Mouse (Mus musculus): ENCODE results near the gene Igsf21. TPM values are rescaled to one million over a fixed set of nuclear protein-coding genes. Genes with fewer than 3 reads are reported as not detected.

The Igsf21 gene
- polyA plus RNA-seq, 1 experiment from 2014 or later = 8.1 TPM

DNA sequence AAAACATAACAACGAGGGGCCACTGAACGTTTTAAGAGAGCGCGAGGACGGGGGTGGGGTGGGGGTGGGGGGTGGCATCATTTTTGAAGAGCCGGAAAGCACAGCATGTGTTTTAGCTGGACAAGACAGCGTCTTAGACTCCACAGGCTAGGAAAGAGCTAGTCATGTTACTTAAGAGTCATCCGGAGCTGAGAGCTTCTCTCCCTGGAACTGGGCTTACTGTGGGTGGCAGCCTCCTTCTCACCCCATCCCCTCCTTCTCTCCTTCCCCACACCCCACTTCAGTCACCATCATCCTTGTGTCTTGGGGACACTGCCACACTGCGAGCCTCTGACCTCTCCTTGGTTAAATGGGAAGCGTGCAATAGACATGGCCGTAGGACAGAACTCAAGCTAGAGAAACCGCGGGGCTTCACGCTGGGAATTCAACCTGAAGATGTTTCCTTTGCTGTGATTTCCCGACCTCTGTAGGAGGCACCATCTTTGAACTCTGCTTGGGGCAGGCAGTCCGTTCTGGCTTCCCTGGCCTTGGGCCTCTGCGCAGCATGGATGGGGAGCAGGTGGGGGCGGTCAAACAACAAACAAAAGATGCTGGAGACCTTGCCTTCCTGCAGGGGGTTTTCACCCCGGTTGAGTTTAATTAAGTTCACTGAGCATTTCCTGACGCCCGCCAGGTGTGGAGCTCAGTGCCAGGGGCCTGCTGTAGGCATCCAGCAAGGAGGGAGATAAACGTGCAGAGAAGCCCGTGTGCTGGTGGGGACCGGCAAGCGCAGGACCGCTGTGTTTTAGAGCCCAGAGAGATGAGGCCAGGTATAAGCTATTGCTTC is 207.8 kb downstream of the Igsf21 start:
- Histone ChIP-seq H3K27me3 (ENCODE audit: control insufficient read depth, insufficient read depth, low read length) (peaks cover 4% of the 10 kb centered on the region), H3K4me2 (replicated peaks; ENCODE audit: low read depth, low read length) (no peak overlapping the region), H3K4me1 (replicated peaks; ENCODE audit: control insufficient read depth, insufficient read depth, low read length) (peaks cover 9% of the 10 kb centered on the region), H3K9ac (ENCODE audit: low read depth, low read length) (no peak overlapping the region), H3K27ac (ENCODE audit: low read depth, low read length) (no peak overlapping the region), H3K9me3 (ENCODE audit: control insufficient read depth, low read length) (peaks cover 4% of the 10 kb centered on the region; the same call in 1 of the 2 replicates), H3K4me3 (ENCODE audit: low read depth, low read length) (no peak overlapping the region), H3K36me3 (ENCODE audit: control insufficient read depth, insufficient read depth, low read length) (no peaks in the 10 kb centered on the region)
- peak; percentile 39 for DNase-seq (ENCODE audit: low spot score)
- ATAC-seq (ENCODE audit: low FRiP score) = no peak
- WGBS = 5% methylated on average over 26 of the region's 26 CpGs

DNA sequence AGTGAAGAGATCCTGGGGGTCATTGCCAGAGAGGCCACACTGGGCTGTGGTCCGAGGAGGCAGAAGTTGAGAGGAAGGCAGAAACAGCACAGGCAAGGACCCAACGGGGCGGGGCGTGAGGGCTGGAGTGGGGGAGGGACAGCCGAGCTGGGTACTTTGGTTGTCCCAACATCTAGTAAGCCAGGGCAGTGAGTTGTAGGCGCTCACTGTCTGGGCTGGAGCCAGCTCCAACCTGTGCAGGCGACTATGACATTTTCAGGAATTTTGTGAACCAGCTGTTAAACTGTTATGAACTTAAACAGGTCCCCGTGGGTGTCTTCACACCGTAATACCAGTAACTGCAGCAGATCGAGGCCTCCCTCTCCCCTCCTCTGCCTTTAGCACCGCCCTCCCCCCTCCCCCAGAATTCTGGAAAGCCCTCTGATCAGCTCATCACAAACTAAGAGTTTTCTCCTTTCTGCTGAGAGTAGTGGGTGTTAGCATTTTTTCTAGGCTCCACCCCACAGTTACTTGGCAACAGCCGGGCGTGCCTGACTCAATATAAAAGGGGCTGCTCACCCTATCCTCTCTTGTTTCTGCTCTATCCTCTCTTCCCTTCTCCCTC is 208.7 kb downstream of the Igsf21 start:
- peaks cover 4% of the 10 kb centered on the region; the same call in 1 of the 2 replicates for H3K9me3 ChIP-seq (ENCODE audit: control insufficient read depth, low read length)
- H3K4me1 ChIP-seq (replicated peaks; ENCODE audit: control insufficient read depth, insufficient read depth, low read length) = peaks cover 9% of the 10 kb centered on the region
- H3K27me3 ChIP-seq (ENCODE audit: control insufficient read depth, insufficient read depth, low read length) = peaks cover 4% of the 10 kb centered on the region
- H3K27ac ChIP-seq (ENCODE audit: low read depth, low read length) = no peak overlapping the region
- ATAC-seq (ENCODE audit: low FRiP score) (peak; percentile 67), DNase-seq (ENCODE audit: low spot score) (peak; percentile 44)
- no peak overlapping the region for H3K9ac ChIP-seq (ENCODE audit: low read depth, low read length)
- no peaks in the 10 kb centered on the region for H3K36me3 ChIP-seq (ENCODE audit: control insufficient read depth, insufficient read depth, low read length)
- H3K4me2 ChIP-seq (replicated peaks; ENCODE audit: low read depth, low read length) = no peak overlapping the region
- 2% methylated on average over 13 of the region's 13 CpGs for WGBS
- no peak overlapping the region for H3K4me3 ChIP-seq (ENCODE audit: low read depth, low read length)

DNA sequence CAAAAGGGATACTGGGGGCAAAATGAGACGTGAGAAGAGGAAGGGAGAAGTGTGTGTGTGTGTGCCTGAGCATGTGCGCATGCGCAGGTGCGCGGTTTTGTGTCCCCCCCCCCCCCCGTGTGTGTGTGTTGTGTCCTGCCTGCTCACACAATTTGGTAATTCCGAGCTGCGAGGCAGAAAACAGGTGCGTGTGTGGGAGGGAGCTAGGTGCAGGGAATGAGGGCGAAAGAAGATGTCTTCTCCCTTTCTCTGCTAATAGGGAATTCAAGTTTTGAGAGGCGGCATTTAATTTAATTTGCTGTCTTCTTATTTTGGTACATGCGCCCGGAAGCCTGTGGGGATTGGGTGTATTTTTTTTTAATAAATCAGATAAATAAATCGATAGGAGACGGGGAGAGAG is 211.4 kb downstream of the Igsf21 start:
- no peaks in the 10 kb centered on the region for H3K36me3 ChIP-seq (ENCODE audit: control insufficient read depth, insufficient read depth, low read length)
- H3K27me3 ChIP-seq (ENCODE audit: control insufficient read depth, insufficient read depth, low read length) = peaks cover 4% of the 10 kb centered on the region
- H3K9ac ChIP-seq (ENCODE audit: low read depth, low read length) = no peak overlapping the region
- no peak for DNase-seq (ENCODE audit: low spot score)
- 74% methylated on average over 15 of the region's 15 CpGs for WGBS
- no peaks in the 10 kb centered on the region; the same call in 1 of the 2 replicates for H3K9me3 ChIP-seq (ENCODE audit: control insufficient read depth, low read length)
- H3K4me1 ChIP-seq (replicated peaks; ENCODE audit: control insufficient read depth, insufficient read depth, low read length) = peaks cover 9% of the 10 kb centered on the region
- no peak overlapping the region for H3K27ac ChIP-seq (ENCODE audit: low read depth, low read length)
- H3K4me3 ChIP-seq (ENCODE audit: low read depth, low read length) = no peak overlapping the region
- ATAC-seq (ENCODE audit: low FRiP score) = no peak
- no peak overlapping the region for H3K4me2 ChIP-seq (replicated peaks; ENCODE audit: low read depth, low read length)

DNA sequence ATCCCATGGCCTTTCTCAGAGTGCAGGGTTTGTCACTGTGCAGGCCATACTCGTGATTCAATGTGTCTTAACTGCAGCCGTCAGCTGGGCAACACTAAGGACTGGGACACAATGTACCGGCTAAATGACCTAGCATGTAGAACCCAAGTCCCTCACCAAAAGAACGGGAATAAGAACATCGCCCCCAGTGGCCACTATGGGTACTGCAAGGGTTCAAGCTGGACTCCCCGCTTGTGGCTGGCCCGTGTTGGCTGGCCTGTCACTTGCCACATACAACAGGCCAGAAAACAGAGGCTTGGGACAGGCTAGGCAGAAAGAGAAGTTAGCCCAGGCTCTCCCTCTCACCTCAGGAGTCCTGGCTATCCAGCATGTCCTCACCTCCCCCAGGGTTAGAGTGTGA is 213.2 kb downstream of the Igsf21 start:
- Histone ChIP-seq H3K36me3 (ENCODE audit: control insufficient read depth, insufficient read depth, low read length) (no peaks in the 10 kb centered on the region), H3K27me3 (ENCODE audit: control insufficient read depth, insufficient read depth, low read length) (peaks cover 4% of the 10 kb centered on the region), H3K27ac (ENCODE audit: low read depth, low read length) (no peak overlapping the region), H3K4me2 (replicated peaks; ENCODE audit: low read depth, low read length) (no peak overlapping the region), H3K4me1 (replicated peaks; ENCODE audit: control insufficient read depth, insufficient read depth, low read length) (peaks cover under 1% of the 10 kb centered on the region; the same call in 1 of the 2 replicates), H3K9ac (ENCODE audit: low read depth, low read length) (no peak overlapping the region), H3K9me3 (ENCODE audit: control insufficient read depth, low read length) (no peaks in the 10 kb centered on the region), H3K4me3 (ENCODE audit: low read depth, low read length) (no peak overlapping the region)
- peak; percentile 81 for DNase-seq (ENCODE audit: low spot score)
- 47% methylated on average over 7 of the region's 7 CpGs for WGBS
- ATAC-seq (ENCODE audit: low FRiP score) = no peak

DNA sequence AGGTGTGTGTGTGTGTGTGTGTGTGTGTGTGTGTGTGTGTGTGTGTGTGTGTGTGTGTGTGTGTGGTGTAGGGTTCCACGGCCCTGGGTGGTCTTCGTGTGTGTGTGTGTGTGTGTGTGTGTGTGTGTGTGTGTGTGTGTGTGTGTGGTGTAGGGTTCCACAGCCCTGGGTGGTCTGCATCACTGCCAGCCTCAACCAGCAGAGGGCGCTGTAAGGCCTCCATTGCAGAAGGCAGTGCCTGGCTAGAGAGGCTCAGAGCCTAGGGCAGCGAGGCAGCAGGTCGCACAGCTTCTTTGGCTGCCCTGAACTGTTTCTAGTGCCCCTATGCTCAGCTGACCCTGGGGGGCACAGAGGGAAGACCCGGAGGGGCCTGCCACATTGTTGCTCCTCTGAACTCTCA is 216.2 kb downstream of the Igsf21 start:
- H3K9me3 ChIP-seq (ENCODE audit: control insufficient read depth, low read length) = no peaks in the 10 kb centered on the region
- no peak overlapping the region for H3K9ac ChIP-seq (ENCODE audit: low read depth, low read length)
- DNase-seq (ENCODE audit: low spot score) = peak; percentile 81
- H3K36me3 ChIP-seq (ENCODE audit: control insufficient read depth, insufficient read depth, low read length) = no peaks in the 10 kb centered on the region
- 20% methylated on average over 4 of the region's 6 CpGs for WGBS
- H3K27ac ChIP-seq (ENCODE audit: low read depth, low read length) = peak overlapping the region; percentile 83
- peak; percentile 51; the same call in 1 of the 2 replicates for ATAC-seq (ENCODE audit: low FRiP score)
- no peaks in the 10 kb centered on the region; the same call in 1 of the 2 replicates for H3K27me3 ChIP-seq (ENCODE audit: control insufficient read depth, insufficient read depth, low read length)
- H3K4me2 ChIP-seq (replicated peaks; ENCODE audit: low read depth, low read length) = no peak overlapping the region
- H3K4me3 ChIP-seq (ENCODE audit: low read depth, low read length) = no peak overlapping the region
- no peaks in the 10 kb centered on the region for H3K4me1 ChIP-seq (replicated peaks; ENCODE audit: control insufficient read depth, insufficient read depth, low read length)

DNA sequence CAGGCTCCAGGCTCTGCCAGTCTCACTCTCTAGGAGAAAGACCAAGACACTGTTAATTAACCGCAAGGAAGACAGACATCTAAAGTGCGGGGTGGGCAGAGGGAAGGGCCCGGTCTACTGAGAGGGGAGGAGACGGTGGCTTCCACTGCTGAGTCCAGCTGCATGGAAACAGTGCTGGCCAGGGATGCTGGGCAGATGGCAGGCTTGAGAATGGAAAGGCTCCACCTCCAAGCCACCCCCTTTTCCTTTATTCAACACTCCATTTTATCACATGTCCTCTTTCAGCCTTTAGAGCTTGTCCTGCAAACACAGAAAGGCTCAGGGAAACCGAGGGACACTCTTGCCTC is 216.6 kb downstream of the Igsf21 start:
- Histone ChIP-seq H3K27me3 (ENCODE audit: control insufficient read depth, insufficient read depth, low read length) (no peaks in the 10 kb centered on the region), H3K36me3 (ENCODE audit: control insufficient read depth, insufficient read depth, low read length) (no peaks in the 10 kb centered on the region), H3K9me3 (ENCODE audit: control insufficient read depth, low read length) (no peaks in the 10 kb centered on the region), H3K4me3 (ENCODE audit: low read depth, low read length) (no peak overlapping the region), H3K4me1 (replicated peaks; ENCODE audit: control insufficient read depth, insufficient read depth, low read length) (no peaks in the 10 kb centered on the region), H3K27ac (ENCODE audit: low read depth, low read length) (peak overlapping the region; percentile 83), H3K4me2 (replicated peaks; ENCODE audit: low read depth, low read length) (no peak overlapping the region), H3K9ac (ENCODE audit: low read depth, low read length) (no peak overlapping the region)
- 43% methylated on average over 5 of the region's 5 CpGs for WGBS
- DNase-seq (ENCODE audit: low spot score) (peak; percentile 54), ATAC-seq (ENCODE audit: low FRiP score) (peak; percentile 65)

DNA sequence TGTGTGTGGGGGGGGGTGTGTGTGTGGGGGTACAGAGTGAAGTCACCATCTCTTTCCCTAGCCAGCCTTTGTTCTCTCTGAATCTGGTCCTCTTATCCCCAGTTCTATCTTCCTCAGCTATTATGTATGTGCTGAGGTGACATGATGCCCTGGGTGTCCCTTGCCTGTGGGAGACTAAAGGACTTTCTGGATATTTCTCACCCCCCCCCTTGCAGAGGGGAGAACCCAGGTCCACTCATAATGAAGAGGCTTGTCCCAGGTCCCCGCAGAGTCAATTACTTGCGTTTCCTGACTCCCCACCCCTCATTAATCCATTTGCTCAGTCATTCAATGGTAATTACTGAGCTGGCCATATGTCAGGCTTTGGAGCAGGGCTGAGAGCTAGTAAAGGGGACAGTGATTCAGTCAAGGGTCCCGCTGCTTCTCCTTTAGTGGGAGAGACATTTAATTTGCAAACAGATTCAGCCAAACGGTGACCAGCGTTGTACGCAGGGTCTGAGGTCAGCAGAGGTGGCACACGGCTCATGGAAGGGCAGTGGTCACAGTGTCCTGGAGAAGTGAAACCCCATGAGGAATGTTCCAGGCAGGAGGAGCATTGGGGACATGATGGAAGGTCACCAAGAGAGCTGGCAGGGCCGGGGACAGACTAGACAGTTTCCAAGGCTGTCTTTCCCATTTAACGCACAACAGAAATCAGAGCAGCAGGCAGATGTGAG is 217.1 kb downstream of the Igsf21 start:
- Histone ChIP-seq H3K27ac (ENCODE audit: low read depth, low read length) (peak overlapping the region; percentile 83), H3K9ac (ENCODE audit: low read depth, low read length) (no peak overlapping the region), H3K9me3 (ENCODE audit: control insufficient read depth, low read length) (no peaks in the 10 kb centered on the region), H3K27me3 (ENCODE audit: control insufficient read depth, insufficient read depth, low read length) (no peaks in the 10 kb centered on the region), H3K4me2 (replicated peaks; ENCODE audit: low read depth, low read length) (no peak overlapping the region), H3K4me1 (replicated peaks; ENCODE audit: control insufficient read depth, insufficient read depth, low read length) (no peaks in the 10 kb centered on the region), H3K36me3 (ENCODE audit: control insufficient read depth, insufficient read depth, low read length) (no peaks in the 10 kb centered on the region), H3K4me3 (ENCODE audit: low read depth, low read length) (no peak overlapping the region)
- DNase-seq (ENCODE audit: low spot score) (peak; percentile 43), ATAC-seq (ENCODE audit: low FRiP score) (peak; percentile 53)
- WGBS = 39% methylated on average over 9 of the region's 9 CpGs

DNA sequence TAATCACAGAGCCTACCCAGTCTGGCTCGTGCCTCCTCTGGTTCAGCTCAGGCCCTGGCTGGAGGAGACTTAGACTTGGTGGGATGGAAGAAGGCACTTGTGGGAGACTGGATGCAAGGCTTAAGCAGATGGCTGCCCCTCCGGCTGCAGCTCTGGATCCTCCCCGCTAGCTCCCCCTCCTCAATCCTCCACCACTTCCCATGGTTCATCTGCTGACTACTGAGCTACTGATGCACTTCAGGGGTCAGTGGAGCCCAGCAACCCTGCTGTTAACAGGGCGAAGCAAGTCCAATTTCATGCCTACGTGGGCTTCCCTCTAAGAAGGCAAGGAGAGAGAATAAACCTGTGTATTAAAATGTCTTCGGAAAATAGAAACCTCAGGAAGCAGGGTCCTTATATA is 222.8 kb downstream of the Igsf21 start:
- no peaks in the 10 kb centered on the region for H3K4me1 ChIP-seq (replicated peaks; ENCODE audit: control insufficient read depth, insufficient read depth, low read length)

More for the DNA sequence above, 222.8 kb downstream of the Igsf21 start:
- Histone ChIP-seq H3K36me3 (ENCODE audit: control insufficient read depth, insufficient read depth, low read length) (no peaks in the 10 kb centered on the region), H3K9ac (ENCODE audit: low read depth, low read length) (no peak overlapping the region), H3K4me2 (replicated peaks; ENCODE audit: low read depth, low read length) (no peak overlapping the region), H3K9me3 (ENCODE audit: control insufficient read depth, low read length) (no peaks in the 10 kb centered on the region), H3K27ac (ENCODE audit: low read depth, low read length) (no peak overlapping the region), H3K27me3 (ENCODE audit: control insufficient read depth, insufficient read depth, low read length) (no peaks in the 10 kb centered on the region), H3K4me3 (ENCODE audit: low read depth, low read length) (no peak overlapping the region)
- DNase-seq (ENCODE audit: low spot score) = no peak
- ATAC-seq (ENCODE audit: low FRiP score) = no peak
- 66% methylated on average over 6 of the region's 6 CpGs for WGBS
